Mouse (Mus musculus) hindbrain, embryonic 10.5 days (tissue): ENCODE data around the gene Camp. TPM values are rescaled to one million over a fixed set of nuclear protein-coding genes. Genes with fewer than 3 reads are reported as not detected.
"Not testable (repeated sequence)": the region's sequence is repeated elsewhere in the genome, so short reads cannot be mapped to it uniquely, and the experiment has no call there.

Experiments used
- DNase-seq: peaks from one replicate; pipeline ENCODE4 v3.0.0-alpha.2; 2017; ENCODE audit warnings: low spot score
- H3K27ac ChIP-seq: fragments of 300-500 bp; sonication (generic); 2 replicates; pipeline ENCODE4 v1.5.1; 2016; ENCODE audit warnings: mild to moderate bottlenecking, moderate library complexity
- H3K27me3 ChIP-seq: fragments of 300-500 bp; sonication (generic); 2 replicates; pipeline ENCODE4 v1.6.1; 2016; ENCODE audit warnings: mild to moderate bottlenecking; ENCODE audit not compliant: poor library complexity, insufficient read depth, severe bottlenecking
- H3K36me3 ChIP-seq: fragments of 300-500 bp; sonication (generic); 2 replicates; pipeline ENCODE4 v1.6.1; 2016; ENCODE audit warnings: mild to moderate bottlenecking, moderate library complexity
- H3K4me1 ChIP-seq: fragments of 300-500 bp; sonication (generic); replicated peaks from 2 replicates; pipeline ENCODE4 v1.6.1; 2016; ENCODE audit warnings: mild to moderate bottlenecking
- H3K4me3 ChIP-seq: fragments of 300-500 bp; sonication (generic); 2 replicates; pipeline ENCODE4 v1.5.1; 2016; ENCODE audit warnings: mild to moderate bottlenecking, moderate library complexity
- H3K9me3 ChIP-seq: fragments of 300-500 bp; sonication (generic); 2 replicates; pipeline ENCODE4 v1.6.1; 2016; ENCODE audit warnings: mild to moderate bottlenecking, moderate library complexity
- WGBS: fragments of 180-500 bp; shearing (Covaris S2); methylation state at CpG from one replicate; pipeline ENCODE4 v1.1.7; 2016; 5-methylcytosine and 5-hydroxymethylcytosine counted together
- polyA plus RNA-seq: library from polyadenylated mRNA; unstranded; fragments of >200 nt; fragmentation: Nextera tagmentation; extraction: Ambion mirVana; gene quantifications from 2 replicates; pipeline ENCODE4 v1.2.1, GENCODE M21; 2016

Camp gene
- polyA plus RNA-seq, 1 experiment from 2014 or later, result not detected

GRCm38 (mm10) chr9:109826181-109826580 is 23.2 kb downstream of the Camp start:
- no peaks in the 10 kb centered on the region for H3K9me3 ChIP-seq
- peaks cover 17% of the 10 kb centered on the region for H3K36me3 ChIP-seq
- H3K27ac ChIP-seq, result no peak overlapping the region
- H3K4me3 ChIP-seq, result no peak overlapping the region
- 77% methylated on average over 5 of the region's 5 CpGs for WGBS
- no peaks in the 10 kb centered on the region for H3K4me1 ChIP-seq
- no peaks in the 10 kb centered on the region for H3K27me3 ChIP-seq
- DNase-seq, result no peak

- Histone ChIP-seq H3K4me1 (no peaks in the 10 kb centered on the region), H3K4me3 (no peak overlapping the region), H3K9me3 (no peaks in the 10 kb centered on the region), H3K27ac (no peak overlapping the region), H3K36me3 (peaks cover 12% of the 10 kb centered on the region), H3K27me3 (no peaks in the 10 kb centered on the region)
- 73% methylated on average over 4 of the region's 4 CpGs for WGBS
- DNase-seq, result no peak
Observed at GRCm38 (mm10) chr9:109825739-109826138, 23.7 kb downstream of the Camp start.

DNA sequence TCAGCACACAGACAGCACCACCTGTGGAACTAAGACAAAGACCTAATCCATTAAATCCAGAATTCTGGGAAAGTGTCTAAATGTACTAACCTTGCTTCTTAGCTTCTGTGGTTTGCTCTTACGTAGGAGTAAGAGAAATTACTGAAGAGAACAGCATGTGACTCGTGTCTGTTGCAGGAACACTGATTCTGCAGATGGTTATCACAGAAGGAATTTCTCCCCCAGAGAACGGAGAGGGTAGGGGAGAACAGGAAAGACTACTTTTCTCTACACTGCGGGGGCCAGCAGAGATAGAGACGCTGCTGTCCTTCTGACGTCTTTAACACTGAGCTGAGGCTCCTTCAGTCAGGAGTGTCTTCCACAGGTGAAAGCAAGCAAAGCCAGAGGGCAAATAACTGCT is 33.1 kb downstream of the Camp start:
- no peak overlapping the region for H3K4me3 ChIP-seq
- 64% methylated on average over 6 of the region's 6 CpGs for WGBS
- DNase-seq, result no peak
- H3K27ac ChIP-seq, result no peak overlapping the region
- H3K9me3 ChIP-seq, result no peaks in the 10 kb centered on the region
- H3K36me3 ChIP-seq, result no peaks in the 10 kb centered on the region
- H3K27me3 ChIP-seq, result no peaks in the 10 kb centered on the region
- H3K4me1 ChIP-seq, result no peaks in the 10 kb centered on the region; the same call in 1 of the 2 replicates

DNA sequence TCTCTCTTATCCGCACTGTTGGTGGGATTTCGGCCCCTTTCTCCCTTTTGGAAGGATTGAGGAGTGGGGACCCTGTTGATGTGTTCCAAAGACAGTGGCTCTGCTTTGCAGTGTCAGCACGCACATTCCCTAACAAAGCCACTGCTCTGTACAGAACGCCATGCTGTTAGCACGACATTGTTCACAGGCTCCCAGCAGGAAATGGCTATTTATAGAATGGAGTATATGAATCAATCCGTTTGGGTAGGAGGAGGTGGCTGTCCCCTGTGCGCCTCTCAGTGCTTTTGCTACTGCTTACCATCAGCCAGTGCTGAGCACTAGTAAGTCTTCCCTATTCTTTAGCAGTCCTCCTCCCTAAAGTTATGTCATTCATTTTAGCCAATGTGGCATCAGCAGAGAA is 36.0 kb downstream of the Camp start:
- Histone ChIP-seq H3K27me3 (no peaks in the 10 kb centered on the region), H3K4me3 (no peak overlapping the region), H3K4me1 (no peaks in the 10 kb centered on the region; the same call in 1 of the 2 replicates), H3K36me3 (no peaks in the 10 kb centered on the region), H3K9me3 (no peaks in the 10 kb centered on the region), H3K27ac (no peak overlapping the region)
- no peak for DNase-seq
- 51% methylated on average over 7 of the region's 7 CpGs for WGBS

- DNase-seq, result no peak
- Histone ChIP-seq H3K4me3 (no peak within 1 kb of the TSS), H3K36me3 (no peaks in the 10 kb centered on the region), H3K27ac (no peak within 1 kb of the TSS), H3K27me3 (no peaks in the 10 kb centered on the region), H3K9me3 (no peaks in the 10 kb centered on the region), H3K4me1 (no peaks in the 10 kb centered on the region; the same call in 1 of the 2 replicates)
- 60% methylated on average over 1 of the region's 1 CpGs for WGBS
Observed at GRCm38 (mm10) chr9:109811980-109812379, 37.4 kb downstream of the Camp start, which contains the start of gene Spink8. Spink8 (plus strand) TSS chr9:109812280.

DNA sequence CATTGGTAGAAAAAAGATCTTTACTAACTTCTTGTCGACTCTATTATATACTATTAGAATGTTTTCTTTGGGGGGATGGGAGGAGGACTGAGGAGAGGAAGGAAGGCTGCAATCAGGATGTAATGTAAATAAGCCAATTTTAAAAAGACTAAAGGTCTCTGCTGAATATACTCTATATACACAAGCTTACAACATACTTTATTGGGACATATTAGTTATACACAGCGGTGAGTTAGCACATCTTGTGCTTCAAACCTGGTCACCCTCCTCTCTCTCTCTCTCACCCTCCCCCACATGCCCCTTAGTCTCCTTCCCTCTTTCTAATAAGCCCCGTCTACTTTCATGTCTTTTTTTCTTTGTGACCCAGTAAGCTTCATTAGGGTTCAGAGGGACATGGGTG is 41.5 kb downstream of the Camp start:
- Histone ChIP-seq H3K36me3 (no peaks in the 10 kb centered on the region), H3K4me1 (no peaks in the 10 kb centered on the region), H3K27me3 (no peaks in the 10 kb centered on the region), H3K9me3 (no peaks in the 10 kb centered on the region), H3K27ac (no peak overlapping the region), H3K4me3 (no peak overlapping the region)
- DNase-seq, result no peak
- 58% methylated on average over 3 of the region's 3 CpGs for WGBS

- no peak overlapping the region for H3K4me3 ChIP-seq
- H3K36me3 ChIP-seq, result no peaks in the 10 kb centered on the region
- 80% methylated on average over 2 of the region's 2 CpGs for WGBS
- H3K4me1 ChIP-seq, result no peaks in the 10 kb centered on the region
- DNase-seq, result no peak
- no peak overlapping the region for H3K27ac ChIP-seq
- H3K9me3 ChIP-seq, result no peaks in the 10 kb centered on the region
- H3K27me3 ChIP-seq, result no peaks in the 10 kb centered on the region
Observed at GRCm38 (mm10) chr9:109806695-109807293, 42.6 kb downstream of the Camp start.

DNA sequence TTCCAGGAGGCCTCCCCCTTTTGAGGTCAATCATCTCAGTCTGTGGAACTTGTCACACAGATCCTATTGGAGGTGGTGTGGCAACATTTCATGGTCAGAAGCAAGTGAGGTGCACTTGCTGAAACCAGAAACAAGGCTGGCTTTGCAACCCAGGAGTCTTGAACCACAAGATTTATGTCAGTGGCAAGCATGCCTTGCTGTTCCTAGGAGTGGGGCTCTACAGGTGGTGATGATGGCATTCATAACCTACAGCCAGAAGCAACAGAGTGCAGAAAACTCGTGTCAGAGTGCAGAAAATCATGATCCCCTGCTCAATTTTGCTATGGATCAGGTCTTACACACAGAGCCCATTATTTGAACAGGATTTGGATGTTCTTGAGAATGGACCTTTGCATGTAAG is 43.2 kb downstream of the Camp start:
- H3K9me3 ChIP-seq, result no peaks in the 10 kb centered on the region
- no peaks in the 10 kb centered on the region for H3K36me3 ChIP-seq
- 73% methylated on average over 1 of the region's 1 CpGs for WGBS
- no peaks in the 10 kb centered on the region for H3K4me1 ChIP-seq
- H3K27ac ChIP-seq, result no peak overlapping the region
- no peak overlapping the region for H3K4me3 ChIP-seq
- DNase-seq, result no peak
- no peaks in the 10 kb centered on the region for H3K27me3 ChIP-seq

GRCm38 (mm10) chr9:109805596-109805995 is 43.8 kb downstream of the Camp start:
- H3K9me3 ChIP-seq, H3K27ac ChIP-seq, H3K36me3 ChIP-seq, H3K27me3 ChIP-seq, DNase-seq, H3K4me1 ChIP-seq, H3K4me3 ChIP-seq: not testable (repeated sequence)
- 87% methylated on average over 2 of the region's 2 CpGs for WGBS

GRCm38 (mm10) chr9:109798051-109798450 is 51.4 kb downstream of the Camp start:
- DNase-seq, result peak; percentile 26
- Histone ChIP-seq H3K27ac (no peak overlapping the region), H3K36me3 (no peaks in the 10 kb centered on the region), H3K27me3 (no peaks in the 10 kb centered on the region), H3K9me3 (no peaks in the 10 kb centered on the region), H3K4me1 (no peaks in the 10 kb centered on the region), H3K4me3 (no peak overlapping the region)
- 95% methylated on average over 1 of the region's 1 CpGs for WGBS

Other genes with a start within 250 kb of the Camp start
- not detected in 2 replicates for gene Fbxw24, start 223.6 kb downstream of the Camp start, polyA plus RNA-seq
- gene Fbxw25, start 185.0 kb downstream of the Camp start, polyA plus RNA-seq, result not detected in 2 replicates
- 0.33 TPM in 1 of 2 replicates, not detected in the other for gene Fbxw18, start 146.9 kb downstream of the Camp start, polyA plus RNA-seq
- gene Fbxw26, start 103.5 kb downstream of the Camp start, polyA plus RNA-seq, result 0.13 TPM in 1 of 2 replicates, not detected in the other
- not detected in 2 replicates for gene Fbxw27, start 58.9 kb downstream of the Camp start, polyA plus RNA-seq
- not detected in 2 replicates for gene Spink8, start 37.3 kb downstream of the Camp start, polyA plus RNA-seq
- gene Nme6, start 16.9 kb downstream of the Camp start, polyA plus RNA-seq, result 106 and 108 TPM in 2 replicates
- gene Cdc25a, start 26.0 kb upstream of the Camp start, polyA plus RNA-seq, result 36.6 and 40.6 TPM in 2 replicates
- 71.6 and 96.3 TPM in 2 replicates for gene Map4, start 81.8 kb upstream of the Camp start, polyA plus RNA-seq